Mouse (Mus musculus) midbrain, embryonic 11.5 days (tissue): Measurements from ENCODE around the gene Fbxo39. TPM values are rescaled to one million over a fixed set of nuclear protein-coding genes. Genes with fewer than 3 reads are reported as not detected.

Experiments
- ATAC-seq: fragments of 200-750 bp; cut with Nextera tagmentation; 2 replicates; pipeline ENCODE4 v1.8.0; 2017; ENCODE audit warnings: moderate TSS enrichment, moderate library complexity; ENCODE audit not compliant: low FRiP score
- DNase-seq: peaks from one replicate; pipeline ENCODE4 v3.0.0; 2015; ENCODE audit warnings: low spot score; ENCODE audit errors: missing footprints
- H3K27ac ChIP-seq: fragments of 300-500 bp; sonication (generic); 2 replicates; pipeline ENCODE4 v1.5.1; 2014; ENCODE audit warnings: low read depth, low read length
- H3K27me3 ChIP-seq: fragments of 300-500 bp; sonication (generic); 2 replicates; pipeline ENCODE4 v1.6.1; 2014; ENCODE audit warnings: mild to moderate bottlenecking, low read length, moderate library complexity, mixed read lengths; ENCODE audit not compliant: control insufficient read depth, insufficient read depth
- H3K36me3 ChIP-seq: fragments of 300-500 bp; sonication (generic); 2 replicates; pipeline ENCODE4 v1.6.1; 2014; ENCODE audit warnings: mild to moderate bottlenecking, low read length, moderate library complexity, mixed read lengths; ENCODE audit not compliant: control insufficient read depth, insufficient read depth
- H3K4me1 ChIP-seq: fragments of 300-500 bp; sonication (generic); 2 replicates; pipeline ENCODE4 v1.6.1; 2014; ENCODE audit warnings: low read length; ENCODE audit not compliant: control insufficient read depth, insufficient read depth
- H3K4me2 ChIP-seq: fragments of 300-500 bp; sonication (generic); 2 replicates; pipeline ENCODE4 v1.6.1; 2014; ENCODE audit warnings: mild to moderate bottlenecking, moderate library complexity
- H3K4me3 ChIP-seq: fragments of 300-500 bp; sonication (generic); 2 replicates; pipeline ENCODE4 v1.5.1; 2014; ENCODE audit warnings: low read depth, low read length
- H3K9ac ChIP-seq: fragments of 300-500 bp; sonication (generic); 2 replicates; pipeline ENCODE4 v1.6.1; 2014; ENCODE audit warnings: low read length
- H3K9me3 ChIP-seq: fragments of 300-500 bp; sonication (generic); 2 replicates; pipeline ENCODE4 v1.6.1; 2016; ENCODE audit warnings: low read length; ENCODE audit not compliant: control insufficient read depth
- WGBS: fragments of 180-500 bp; shearing (Covaris S2); extraction: QIAGEN DNeasy Blood & Tissue Kit; methylation state at CpG from one replicate; pipeline ENCODE4 v1.1.7; 2014; 5-methylcytosine and 5-hydroxymethylcytosine counted together
- polyA plus RNA-seq: library from polyadenylated mRNA; unstranded; fragments of >200 nt; fragmentation: Nextera tagmentation; extraction: Ambion mirVana; gene quantifications from 2 replicates; pipeline ENCODE4 v1.2.1, GENCODE M21; 2014

The Fbxo39 gene
- polyA plus RNA-seq, 1 experiment from 2014 or later = not detected

- Histone ChIP-seq H3K27me3 (no peaks in the 10 kb centered on the region), H3K9me3 (no peaks in the 10 kb centered on the region), H3K36me3 (no peaks in the 10 kb centered on the region), H3K27ac (no peak overlapping the region), H3K4me2 (no peak overlapping the region), H3K4me1 (no peaks in the 10 kb centered on the region), H3K4me3 (no peak overlapping the region), H3K9ac (no peak overlapping the region)
- ATAC-seq (no peak), DNase-seq (no peak)
- 89% methylated on average over 16 of the region's 16 CpGs for WGBS
Observed at GRCm38 (mm10) chr11:72283486-72284224, 30.6 kb upstream of the Fbxo39 start.

GRCm38 (mm10) chr11:72284532-72285182 is 29.6 kb upstream of the Fbxo39 start:
- Histone ChIP-seq H3K4me3 (no peak overlapping the region), H3K27ac (no peak overlapping the region), H3K9ac (no peak overlapping the region), H3K9me3 (no peaks in the 10 kb centered on the region), H3K27me3 (no peaks in the 10 kb centered on the region), H3K36me3 (no peaks in the 10 kb centered on the region), H3K4me2 (no peak overlapping the region), H3K4me1 (no peaks in the 10 kb centered on the region)
- WGBS = 85% methylated on average over 14 of the region's 14 CpGs
- no peak for DNase-seq
- no peak for ATAC-seq

- Histone ChIP-seq H3K4me1 (no peaks in the 10 kb centered on the region), H3K36me3 (no peaks in the 10 kb centered on the region), H3K9me3 (no peaks in the 10 kb centered on the region), H3K27me3 (no peaks in the 10 kb centered on the region), H3K9ac (no peak overlapping the region), H3K4me3 (no peak overlapping the region), H3K27ac (no peak overlapping the region), H3K4me2 (no peak overlapping the region)
- no peak for ATAC-seq
- 82% methylated on average over 6 of the region's 6 CpGs for WGBS
- no peak for DNase-seq
Observed at GRCm38 (mm10) chr11:72285971-72286480, 28.2 kb upstream of the Fbxo39 start.

GRCm38 (mm10) chr11:72286651-72287050 is 27.6 kb upstream of the Fbxo39 start:
- H3K4me2 ChIP-seq = no peak overlapping the region
- no peak for ATAC-seq
- peak; percentile 51 for DNase-seq
- no peak overlapping the region for H3K27ac ChIP-seq
- 84% methylated on average over 3 of the region's 3 CpGs for WGBS
- H3K9ac ChIP-seq = no peak overlapping the region
- no peak overlapping the region for H3K4me3 ChIP-seq
- H3K9me3 ChIP-seq = no peaks in the 10 kb centered on the region
- no peaks in the 10 kb centered on the region for H3K36me3 ChIP-seq
- H3K4me1 ChIP-seq = no peaks in the 10 kb centered on the region
- H3K27me3 ChIP-seq = no peaks in the 10 kb centered on the region

GRCm38 (mm10) chr11:72287126-72287525 is 27.1 kb upstream of the Fbxo39 start:
- Histone ChIP-seq H3K9ac (no peak overlapping the region), H3K4me1 (no peaks in the 10 kb centered on the region), H3K27ac (no peak overlapping the region), H3K36me3 (no peaks in the 10 kb centered on the region), H3K9me3 (no peaks in the 10 kb centered on the region), H3K4me2 (no peak overlapping the region), H3K4me3 (no peak overlapping the region), H3K27me3 (no peaks in the 10 kb centered on the region)
- DNase-seq = peak; percentile 39
- ATAC-seq = no peak
- 90% methylated on average over 2 of the region's 2 CpGs for WGBS

GRCm38 (mm10) chr11:72287543-72287942 is 26.7 kb upstream of the Fbxo39 start:
- Histone ChIP-seq H3K4me3 (no peak overlapping the region), H3K4me2 (no peak overlapping the region), H3K9me3 (no peaks in the 10 kb centered on the region), H3K27me3 (no peaks in the 10 kb centered on the region), H3K9ac (no peak overlapping the region), H3K4me1 (no peaks in the 10 kb centered on the region), H3K36me3 (no peaks in the 10 kb centered on the region), H3K27ac (no peak overlapping the region)
- DNase-seq (no peak), ATAC-seq (no peak)
- WGBS = 83% methylated on average over 3 of the region's 3 CpGs

- H3K4me1 ChIP-seq = no peaks in the 10 kb centered on the region
- no peak for DNase-seq
- no peaks in the 10 kb centered on the region for H3K36me3 ChIP-seq
- WGBS = 91% methylated on average over 2 of the region's 2 CpGs
- H3K27ac ChIP-seq = no peak overlapping the region
- no peak overlapping the region for H3K4me3 ChIP-seq
- no peaks in the 10 kb centered on the region for H3K27me3 ChIP-seq
- no peaks in the 10 kb centered on the region for H3K9me3 ChIP-seq
- no peak overlapping the region for H3K4me2 ChIP-seq
- ATAC-seq = no peak
- no peak overlapping the region for H3K9ac ChIP-seq
Observed at GRCm38 (mm10) chr11:72293116-72293515, 21.1 kb upstream of the Fbxo39 start.

- ATAC-seq (no peak), DNase-seq (no peak)
- Histone ChIP-seq H3K9ac (no peak within 1 kb of the TSS), H3K4me1 (no peaks in the 10 kb centered on the region), H3K36me3 (no peaks in the 10 kb centered on the region), H3K27me3 (no peaks in the 10 kb centered on the region), H3K9me3 (no peaks in the 10 kb centered on the region), H3K4me3 (no peak within 1 kb of the TSS), H3K27ac (no peak within 1 kb of the TSS), H3K4me2 (no peak within 1 kb of the TSS)
- 40% methylated on average over 6 of the region's 6 CpGs for WGBS
Observed at GRCm38 (mm10) chr11:72301334-72301733, 12.9 kb upstream of the Fbxo39 start, which contains the start of gene Xaf1. Gene Xaf1 (plus strand): TSS chr11:72301629.

- no peaks in the 10 kb centered on the region for H3K9me3 ChIP-seq
- H3K27me3 ChIP-seq = no peaks in the 10 kb centered on the region
- H3K36me3 ChIP-seq = no peaks in the 10 kb centered on the region
- DNase-seq (no peak), ATAC-seq (no peak)
- 82% methylated on average over 7 of the region's 7 CpGs for WGBS
- H3K27ac ChIP-seq = no peak overlapping the region
- no peak overlapping the region for H3K9ac ChIP-seq
- no peak overlapping the region for H3K4me2 ChIP-seq
- no peak overlapping the region for H3K4me3 ChIP-seq
- no peaks in the 10 kb centered on the region for H3K4me1 ChIP-seq
Observed at GRCm38 (mm10) chr11:72302230-72302629, 12.0 kb upstream of the Fbxo39 start.
